Mouse (Mus musculus): Measurements from ENCODE around the gene Dbp. TPM values are rescaled to one million over a fixed set of nuclear protein-coding genes. Genes with fewer than 3 reads are reported as not detected.

Gene Dbp
- total and polyA plus RNA-seq, 3 experiments, result 22.5 to 24.4 TPM; not detected in 1

DNA sequence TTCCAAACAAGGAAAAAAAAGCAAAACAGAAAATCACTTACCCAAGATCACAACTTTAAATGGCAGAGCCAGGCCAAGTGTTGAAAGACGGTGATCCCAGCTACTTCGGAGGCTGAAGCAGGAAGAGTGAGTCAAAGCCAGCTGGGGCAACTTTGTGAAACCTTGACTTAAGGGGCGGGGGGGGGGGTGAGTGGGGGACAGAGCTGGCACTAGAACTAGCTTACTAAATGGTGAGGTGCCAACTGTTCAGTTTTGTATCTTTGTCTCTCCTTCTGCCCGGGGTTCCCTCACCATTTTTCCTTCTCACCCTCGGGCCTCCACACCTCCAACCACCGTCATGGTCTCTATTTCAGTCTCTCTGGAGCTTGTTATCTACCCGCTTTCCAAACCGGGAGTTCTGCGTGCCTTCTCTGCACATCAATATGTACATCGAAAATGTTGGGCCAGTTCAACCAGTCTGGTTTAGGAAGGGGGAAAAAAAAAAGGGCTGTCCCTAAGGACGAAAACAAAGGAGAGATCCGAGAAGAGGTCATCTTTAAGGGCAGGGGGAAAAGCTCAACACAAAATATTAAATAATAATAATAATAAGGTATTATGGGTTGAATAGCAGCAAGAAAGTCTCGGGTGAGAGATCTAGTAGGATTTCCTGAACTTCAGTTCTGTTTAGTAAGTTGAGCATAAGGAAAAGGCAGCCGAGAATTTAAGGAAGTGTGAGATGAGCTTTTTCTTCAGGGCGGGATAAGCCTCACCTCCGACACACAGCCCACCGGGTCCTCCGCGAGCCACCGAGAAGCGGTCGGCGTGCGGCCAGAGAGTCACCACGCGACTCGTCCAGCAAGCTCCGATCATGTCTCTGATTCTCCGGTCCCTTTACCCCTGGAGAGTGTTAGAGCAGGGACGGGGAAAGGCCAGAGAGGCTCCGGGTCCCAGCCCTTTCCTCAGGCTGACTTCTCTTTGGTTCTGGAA is 12.3 kb downstream of the Dbp start:
- no peaks in the 10 kb centered on the region for H3K9me3 ChIP-seq (replicated peaks; ENCODE audit: insufficient read depth, low read length)
- peak; percentile 60 for DNase-seq (ENCODE audit: low read depth, low spot score)
- peaks cover 2% of the 10 kb centered on the region in 2 experiments; a peak in 3 of 4 replicates for H3K36me3 ChIP-seq (ENCODE audit: control insufficient read depth in 1 of 2, insufficient read depth in 2 of 2, low read length in 2 of 2)
- H3K9ac ChIP-seq (ENCODE audit: control insufficient read depth, low read depth, low read length, poor library complexity, severe bottlenecking), result peak overlapping the region; percentile 99
- H3K4me3 ChIP-seq (ENCODE audit: control insufficient read depth in 1 of 2, insufficient read depth in 1 of 2, low read depth in 2 of 2, low read length in 2 of 2), result peak overlapping the region; percentile 69 to 71
- peaks cover 48% of the 10 kb centered on the region for H3K79me2 ChIP-seq (ENCODE audit: control insufficient read depth, insufficient read depth, low read length, poor library complexity)
- no peaks in the 10 kb centered on the region for H3K27me3 ChIP-seq (ENCODE audit: control insufficient read depth in 1 of 2, insufficient read depth in 2 of 2, low read length in 2 of 2)
- TF ChIP-seq TCF12 (IDR thresholded peaks at IDR 0.05; ENCODE audit: low read depth, low read length), result 0 out of 2 replicates have a peak, but pooled peaks have one; percentile 13
- no peak for TF ChIP-seq E2F4 (IDR thresholded peaks at IDR 0.05; ENCODE audit: borderline replicate concordance, low read depth, low read length)
- peak; percentile 85; the same call in 1 of the 2 replicates for TF ChIP-seq CHD1 (IDR thresholded peaks at IDR 0.05; ENCODE audit: low read depth, low read length)
- TF ChIP-seq GATA1 (IDR thresholded peaks at IDR 0.05; ENCODE audit: low read depth, low read length), result no peak
- no peak for TF ChIP-seq BHLHE40 (IDR thresholded peaks at IDR 0.05; ENCODE audit: borderline replicate concordance, low read depth, low read length)
- TF ChIP-seq ETS1 (IDR thresholded peaks at IDR 0.05; ENCODE audit: low read depth, low read length), result peak; percentile 56; the same call in 1 of the 2 replicates
- no peak for TF ChIP-seq HCFC1 (IDR thresholded peaks at IDR 0.05; ENCODE audit: low read depth, low read length)
- no peak for TF ChIP-seq POLR2AphosphoS2 (IDR thresholded peaks at IDR 0.05; ENCODE audit: low read length)
- peak in 1 of 2 experiments; percentile 39; a peak in 1 of 4 replicates for TF ChIP-seq POLR2A (IDR thresholded peaks at IDR 0.05; ENCODE audit: control insufficient read depth in 1 of 2, insufficient read depth in 1 of 2, low read depth in 1 of 2, low read length in 2 of 2, poor library complexity in 1 of 2)
- TF ChIP-seq MAZ (IDR thresholded peaks at IDR 0.05; ENCODE audit: low read depth, low read length), result peak; percentile 39; the same call in 1 of the 2 replicates
- H3K27ac ChIP-seq (ENCODE audit: control insufficient read depth, low read depth, low read length), result peak overlapping the region; percentile 96
- peaks cover 0 to 5% of the 10 kb centered on the region in 2 experiments; a peak in 1 of 4 replicates for H3K4me1 ChIP-seq (ENCODE audit: control insufficient read depth in 1 of 2, insufficient read depth in 2 of 2, low read length in 2 of 2)

DNA sequence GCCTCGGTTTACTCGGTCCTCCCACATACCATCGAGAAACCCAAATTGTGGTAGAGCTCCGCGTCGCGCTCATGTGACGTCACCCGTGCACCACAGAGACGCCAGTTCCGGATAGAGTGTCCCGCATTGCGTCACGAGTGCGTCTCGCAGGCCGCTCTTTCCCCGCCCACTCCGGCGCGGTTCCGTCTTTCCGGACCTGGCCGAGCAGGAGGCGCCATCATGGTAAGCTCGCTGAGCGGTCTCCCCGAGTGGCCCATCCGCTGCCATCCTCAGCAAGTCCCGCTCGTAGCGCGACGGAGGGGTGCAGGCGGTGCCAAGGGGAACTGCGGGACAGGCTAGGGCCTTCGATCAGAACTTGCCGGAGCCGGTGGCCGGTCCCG is 13.0 kb downstream of the Dbp start, which contains the start of gene Sphk2:
TSS of gene Sphk2 (minus strand) at position 85 of the 380 bp plus-strand sequence.
- Histone ChIP-seq H3K36me3 (ENCODE audit: control insufficient read depth in 1 of 2, insufficient read depth in 2 of 2, low read length in 2 of 2) (peaks cover 2% of the 10 kb centered on the region in 2 experiments; a peak in 3 of 4 replicates), H3K27ac (ENCODE audit: control insufficient read depth, low read depth, low read length) (peak within 1 kb of the TSS; percentile 96), H3K4me3 (ENCODE audit: control insufficient read depth in 1 of 2, insufficient read depth in 1 of 2, low read depth in 2 of 2, low read length in 2 of 2) (peak within 1 kb of the TSS; percentile 69 to 73), H3K9ac (ENCODE audit: control insufficient read depth, low read depth, low read length, poor library complexity, severe bottlenecking) (peak within 1 kb of the TSS; percentile 99), H3K27me3 (ENCODE audit: control insufficient read depth in 1 of 2, insufficient read depth in 2 of 2, low read length in 2 of 2) (no peaks in the 10 kb centered on the region), H3K79me2 (ENCODE audit: control insufficient read depth, insufficient read depth, low read length, poor library complexity) (peaks cover 48% of the 10 kb centered on the region), H3K4me1 (ENCODE audit: control insufficient read depth in 1 of 2, insufficient read depth in 2 of 2, low read length in 2 of 2) (peaks cover 0 to 5% of the 10 kb centered on the region in 2 experiments; a peak in 1 of 4 replicates), H3K9me3 (replicated peaks; ENCODE audit: insufficient read depth, low read length) (no peaks in the 10 kb centered on the region)
- DNase-seq (ENCODE audit: low read depth, low spot score), result peak; percentile 98
- TF ChIP-seq EP300 (IDR thresholded peaks at IDR 0.05; ENCODE audit: low read depth in 1 of 2, low read length in 2 of 2) (no peak), TCF12 (IDR thresholded peaks at IDR 0.05; ENCODE audit: low read depth, low read length) (peak; percentile 90), POLR2A (IDR thresholded peaks at IDR 0.05; ENCODE audit: control insufficient read depth in 1 of 2, insufficient read depth in 1 of 2, low read depth in 1 of 2, low read length in 2 of 2, poor library complexity in 1 of 2) (peak; percentile 84 to 96), MAZ (IDR thresholded peaks at IDR 0.05; ENCODE audit: low read depth, low read length) (peak; percentile 77; the same call in 1 of the 2 replicates), MYC (IDR thresholded peaks at IDR 0.05; ENCODE audit: low read depth, low read length) (peak; percentile 94), USF1 (IDR thresholded peaks at IDR 0.05; ENCODE audit: low read depth, low read length) (peak; percentile 85), POLR2AphosphoS2 (IDR thresholded peaks at IDR 0.05; ENCODE audit: low read length) (no peak; the same call in none of the 2 replicates), NRF1 (IDR thresholded peaks at IDR 0.05; ENCODE audit: insufficient read depth, low read depth, low read length, poor library complexity, severe bottlenecking) (0 out of 2 replicates have a peak, but pooled peaks have one; percentile 35), CTCF (IDR thresholded peaks at IDR 0.05 in 2 of 3, conservative IDR thresholded peaks at IDR 0.05 in 1 of 3; ENCODE audit: control insufficient read depth in 1 of 3, insufficient read depth in 1 of 3, low read depth in 2 of 3, low read length in 3 of 3, poor library complexity in 1 of 3, severe bottlenecking in 1 of 3) (no peak), MYB (IDR thresholded peaks at IDR 0.05; ENCODE audit: low read depth, low read length) (no peak), HCFC1 (IDR thresholded peaks at IDR 0.05; ENCODE audit: low read depth, low read length) (peak; percentile 99), CHD2 (IDR thresholded peaks at IDR 0.05; ENCODE audit: low read length) (no peak), BHLHE40 (IDR thresholded peaks at IDR 0.05; ENCODE audit: borderline replicate concordance, low read depth, low read length) (no peak), MEF2A (IDR thresholded peaks at IDR 0.05; ENCODE audit: extremely low read depth, insufficient replicate concordance, low read depth, low read length, poor library complexity, severe bottlenecking) (0 out of 2 replicates have a peak, but pooled peaks have one; percentile 32), KAT2A (conservative IDR thresholded peaks at IDR 0.05; ENCODE audit: low read depth, low read length) (peak; percentile 94), ELF1 (IDR thresholded peaks at IDR 0.05; ENCODE audit: low read depth, low read length) (peak; percentile 95), MXI1 (IDR thresholded peaks at IDR 0.05; ENCODE audit: low read depth, low read length) (peak; percentile 78), GABPA (IDR thresholded peaks at IDR 0.05; ENCODE audit: low read depth, low read length) (peak; percentile 93; the same call in 1 of the 2 replicates), USF2 (IDR thresholded peaks at IDR 0.05; ENCODE audit: borderline replicate concordance in 1 of 2, insufficient read depth in 1 of 2, low read depth in 1 of 2, low read length in 2 of 2) (no peak), ZMIZ1 (IDR thresholded peaks at IDR 0.05; ENCODE audit: low read depth, low read length) (peak; percentile 96), NELFE (IDR thresholded peaks at IDR 0.05; ENCODE audit: low read depth, low read length) (peak; percentile 95), ZC3H11A (IDR thresholded peaks at IDR 0.05; ENCODE audit: low read depth, low read length) (peak; percentile 32)
